Mouse (Mus musculus): ENCODE measurements around the gene Plcb3.
A peak's percentile ranks its signal among the peaks of the same experiment; 100 is the strongest.
"Not testable (repeated sequence)": the region's sequence is repeated elsewhere in the genome, so short reads cannot be mapped to it uniquely, and the experiment has no call there.

The Plcb3 gene

GRCm38 (mm10) chr19:6991166-6991565 lies 14.9 kb upstream of the Plcb3 start:
- DNase-seq (ENCODE audit: low read depth, low spot score), result not testable (repeated sequence)

- DNase-seq (ENCODE audit: low read depth, low spot score), result no peak
Measured at GRCm38 (mm10) chr19:6990712-6991111, 14.4 kb upstream of the Plcb3 start.

- no peak for DNase-seq (ENCODE audit: low read depth, low spot score)
Measured at GRCm38 (mm10) chr19:6989251-6989650, 13.0 kb upstream of the Plcb3 start.

- no peak for DNase-seq (ENCODE audit: low read depth, low spot score)
Measured at GRCm38 (mm10) chr19:6987904-6988285, 11.6 kb upstream of the Plcb3 start.

GRCm38 (mm10) chr19:6987061-6987903 lies 11.0 kb upstream of the Plcb3 start, which contains the start of gene Vegfb:
TSS of gene Vegfb (minus strand) at chr19:6987651.
- no peak for DNase-seq (ENCODE audit: low read depth, low spot score)

- no peak for DNase-seq (ENCODE audit: low read depth, low spot score)
Measured at GRCm38 (mm10) chr19:6985951-6986708, 9.9 kb upstream of the Plcb3 start.

GRCm38 (mm10) chr19:6985300-6985699 lies 9.0 kb upstream of the Plcb3 start:
- no peak for DNase-seq (ENCODE audit: low read depth, low spot score)

GRCm38 (mm10) chr19:6983621-6984020 lies 7.4 kb upstream of the Plcb3 start:
- no peak for DNase-seq (ENCODE audit: low read depth, low spot score)

GRCm38 (mm10) chr19:6981465-6981864 lies 5.2 kb upstream of the Plcb3 start:
- DNase-seq (ENCODE audit: low read depth, low spot score), result no peak

GRCm38 (mm10) chr19:6980381-6981093 lies 4.3 kb upstream of the Plcb3 start, which contains the start of gene Fkbp2:
TSS of gene Fkbp2 (minus strand) at chr19:6980501.
- peak; percentile 99 for DNase-seq (ENCODE audit: low read depth, low spot score)

- peak; percentile 100 for DNase-seq (ENCODE audit: low read depth, low spot score)
Measured at GRCm38 (mm10) chr19:6979486-6980380, 3.5 kb upstream of the Plcb3 start.

- no peak for DNase-seq (ENCODE audit: low read depth, low spot score)
Measured at GRCm38 (mm10) chr19:6979001-6979479, 2.8 kb upstream of the Plcb3 start.

GRCm38 (mm10) chr19:6978639-6978974 lies 2.3 kb upstream of the Plcb3 start:
- DNase-seq (ENCODE audit: low read depth, low spot score), result no peak

- DNase-seq (ENCODE audit: low read depth, low spot score), result no peak
Measured at GRCm38 (mm10) chr19:6977759-6978638, 1.7 kb upstream of the Plcb3 start.

- DNase-seq (ENCODE audit: low read depth, low spot score), result peak; percentile 69
Measured at GRCm38 (mm10) chr19:6974211-6975205, 1.8 kb downstream of the Plcb3 start, which contains the start of gene Ppp1r14b. TSS of gene Ppp1r14b (plus strand) at chr19:6974968.

- no peak for DNase-seq (ENCODE audit: low read depth, low spot score)
Measured at GRCm38 (mm10) chr19:6973581-6974190, 2.6 kb downstream of the Plcb3 start.

GRCm38 (mm10) chr19:6972247-6972917 lies 3.9 kb downstream of the Plcb3 start:
- DNase-seq (ENCODE audit: low read depth, low spot score), result no peak

- no peak for DNase-seq (ENCODE audit: low read depth, low spot score)
Measured at GRCm38 (mm10) chr19:6971644-6972043, 4.6 kb downstream of the Plcb3 start.

Measured in skeletal muscle tissue, adult 2 months (tissue).